8 mouse cellular contexts compared by ENCODE assay signal in the genomic region with DNA sequence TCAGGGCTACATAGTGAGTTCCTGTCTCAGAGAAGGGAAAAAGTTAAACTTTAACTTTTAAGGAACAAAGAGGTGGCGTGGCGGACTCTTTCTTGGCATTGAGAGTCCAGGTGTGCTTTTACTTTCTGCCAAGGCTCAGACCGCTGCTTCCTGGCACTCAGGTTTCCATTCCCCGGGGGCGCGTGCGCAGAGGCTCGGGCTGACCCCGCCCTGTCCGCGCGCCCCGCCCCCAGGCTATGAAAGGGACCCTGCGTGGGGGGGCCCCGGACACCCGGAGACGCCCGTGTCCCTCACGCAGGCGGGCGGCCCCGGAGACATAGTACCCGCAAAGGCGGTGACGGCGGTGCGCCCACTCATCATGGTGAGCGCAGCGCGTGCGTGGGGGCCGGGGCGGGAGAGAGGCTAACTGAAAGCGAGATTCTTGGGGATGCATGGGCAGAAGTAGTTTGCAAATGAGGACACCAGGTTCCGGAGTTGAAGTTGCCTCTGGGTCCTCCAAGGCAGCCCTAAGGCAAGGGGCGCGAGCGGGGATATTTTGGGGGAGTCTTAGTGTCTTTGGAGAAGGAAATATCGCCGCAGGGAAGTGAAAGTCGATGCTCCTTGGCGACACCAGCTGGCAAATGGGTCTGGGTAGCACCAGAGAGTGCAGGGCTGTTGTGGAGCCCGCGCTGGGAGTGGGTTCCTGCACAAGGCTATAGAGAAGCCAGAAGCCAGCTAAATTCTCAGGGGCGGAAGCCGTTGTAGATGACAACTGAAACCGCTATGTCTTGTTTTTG. TPM values are rescaled to one million over a fixed set of nuclear protein-coding genes. Genes with fewer than 3 reads are reported as not detected.
DNase-seq lines count a peak whose midpoint lies in the region; ATAC-seq and TF ChIP-seq lines count a peak whose summit lies in the region.

Cnp (plus strand) TSS at position 197 of the 776 bp plus-strand sequence.

- TF ChIP-seq CTCF in hindbrain, postnatal 0 days (IDR thresholded peaks at IDR 0.05; ENCODE audit: low read depth), result peak; percentile 33; the same call in 1 of the 2 replicates

- H3K36me3 ChIP-seq in hindbrain, postnatal 0 days (ENCODE audit: insufficient read depth, low read length), result peaks cover 16% of the 10 kb centered on the region; the same call in 1 of the 2 replicates
- H3K36me3 ChIP-seq in macrophage (ENCODE audit: inconsistent target), result peaks cover 11% of the 10 kb centered on the region

- peaks cover 15% of the 10 kb centered on the region; the same call in 1 of the 2 replicates for H3K4me1 ChIP-seq in hindbrain, postnatal 0 days (ENCODE audit: insufficient read depth, low read length)

- peak within 1 kb of the TSS; percentile 55 for H3K9ac ChIP-seq in hindbrain, postnatal 0 days (replicated peaks; ENCODE audit: low read length)

- H3K27ac ChIP-seq in hindbrain, postnatal 0 days, result peak within 1 kb of the TSS; percentile 69
- H3K27ac ChIP-seq in macrophage, result peak within 1 kb of the TSS; percentile 84

- peak within 1 kb of the TSS; percentile 81 for H3K4me2 ChIP-seq in hindbrain, postnatal 0 days (ENCODE audit: low read depth, low read length)

- WGBS in hindbrain, postnatal 0 days, result 2% methylated on average over 47 of the region's 47 CpGs
- WGBS in macrophage (ENCODE audit: missing documents), result under 1% methylated on average over 47 of the region's 47 CpGs

- no peaks in the 10 kb centered on the region for H3K9me3 ChIP-seq in hindbrain, postnatal 0 days (ENCODE audit: low read length)

- DNase-seq in R1 (ENCODE audit: low read depth, low spot score), result peak; percentile 61
- peak; percentile 43 to 55 for DNase-seq in cerebellum, postnatal 4 days (ENCODE audit: low spot score in 2 of 2)
- DNase-seq in gastrocnemius, adult 8-10 months (ENCODE audit: low spot score in 2 of 2), result peak; percentile 59 to 60
- peak; percentile 82 for DNase-seq in hindbrain, postnatal 0 days (ENCODE audit: low spot score)
- DNase-seq in left cerebral cortex, adult 18-20 months (ENCODE audit: low spot score in 2 of 2), result peak; percentile 55 to 75
- peak; percentile 72 for DNase-seq in right cerebral cortex, adult 18-20 months
- DNase-seq in urinary bladder, postnatal 25 days (ENCODE audit: low spot score), result peak; percentile 71

- peaks cover 42% of the 10 kb centered on the region; the same call in 1 of the 2 replicates for H3K79me2 ChIP-seq in macrophage (ENCODE audit: inconsistent target)

- H3K27me3 ChIP-seq in hindbrain, postnatal 0 days (ENCODE audit: insufficient read depth, low read length), result no peaks in the 10 kb centered on the region

- ATAC-seq in hindbrain, postnatal 0 days, result peak; percentile 65

- H3K4me3 ChIP-seq in hindbrain, postnatal 0 days (ENCODE audit: low read length), result peak within 1 kb of the TSS; percentile 62
- H3K4me3 ChIP-seq in macrophage (ENCODE audit: inconsistent target), result peak within 1 kb of the TSS; percentile 73

RNA-seq across cellular contexts. Expression of gene Cnp, which starts in this region (rescaled TPM):
- 1 to 10 TPM; 2.3 to 5.5 (median 4.2) TPM for total RNA-seq in gastrocnemius, adult 8-10 months (2022)
- 95.3 and 125 TPM in 2 replicates for total RNA-seq in hindbrain, postnatal 0 days (2014; rRNA removed)
- polyA plus RNA-seq in hindbrain, postnatal 0 days (2015; fragmentation: Nextera tagmentation; extraction: Ambion mirVana), result 121 and 146 TPM in 2 replicates
- total RNA-seq in left cerebral cortex, adult 18-20 months (2021), result 100 to 1,000 TPM in 1 of 2 experiments, 10 to 100 TPM in 1; 92.4 to 131 TPM
- total RNA-seq in macrophage (2018; cell fraction: chromatin; rRNA removed), result 10 to 100 TPM in 5 of 26 experiments, 1 to 10 TPM in 19, under 1 TPM in 2; 0.87 to 13.2 (median 4.0) TPM
- 100 to 1,000 TPM in 1 of 26 experiments, 10 to 100 TPM in 25; 28.5 to 108 (median 51.6) TPM for total RNA-seq in macrophage (2018; cell fraction: cytosol; rRNA removed)
- 10 to 100 TPM in 22 of 26 experiments, 1 to 10 TPM in 4; 6.2 to 65.2 (median 21.2) TPM for total RNA-seq in macrophage (2018; cell fraction: nucleus; rRNA removed)
- polyA plus RNA-seq in macrophage (2018), result 26.5 to 58.0 TPM (median 47.3 TPM) in 3 replicates

Comparison
In these comparisons a context has a peak if more than half of its experiments do, and no peak if none do; other contexts are left out.
1. Peak in every context shown above with its lines: DNase-seq, ATAC-seq, H3K4me3 ChIP-seq and H3K27ac ChIP-seq.
2. RNA of gene Cnp (total RNA-seq): 92.4 to 131 TPM in left cerebral cortex, adult 18-20 months and 95.3 to 125 TPM in hindbrain, postnatal 0 days; 2.3 to 5.5 TPM in gastrocnemius, adult 8-10 months; every median in the first group is over 10 times any median in the second.